Mouse (Mus musculus): Measurements from ENCODE around the gene Gm38100.

The Gm38100 gene

GRCm38 (mm10) chr1:175920029-175920428 is at the start of gene Gm38100:
Gene Gm38100 (plus strand): TSS chr1:175920329.
- in situ Hi-C loops (cut with MboI; ENCODE audit: low pct_unique_long_range_greater_than_20kb in 1 of 2, low sequenced_read_pairs in 2 of 2, unreplicated experiment in 1 of 2), result no loop called here

- in situ Hi-C loops (cut with MboI; ENCODE audit: low pct_unique_long_range_greater_than_20kb in 1 of 2, low sequenced_read_pairs in 2 of 2, unreplicated experiment in 1 of 2), result no loop called here
These were observed 49.4 kb upstream of the Gm38100 start for GRCm38 (mm10) chr1:175870716-175871115.

GRCm38 (mm10) chr1:175872028-175872816 is 47.9 kb upstream of the Gm38100 start:
- in situ Hi-C loops (cut with MboI; ENCODE audit: low pct_unique_long_range_greater_than_20kb in 1 of 2, low sequenced_read_pairs in 2 of 2, unreplicated experiment in 1 of 2), result no loop called here

GRCm38 (mm10) chr1:175880453-175881296 is 39.5 kb upstream of the Gm38100 start, which contains the start of gene Exo1:
Gene Exo1 (plus strand): TSS chr1:175880581.
- in situ Hi-C loops (cut with MboI; ENCODE audit: low pct_unique_long_range_greater_than_20kb in 1 of 2, low sequenced_read_pairs in 2 of 2, unreplicated experiment in 1 of 2), result no loop called here

GRCm38 (mm10) chr1:175883398-175883797 is 36.7 kb upstream of the Gm38100 start:
- in situ Hi-C loops (cut with MboI; ENCODE audit: low pct_unique_long_range_greater_than_20kb in 1 of 2, low sequenced_read_pairs in 2 of 2, unreplicated experiment in 1 of 2), result no loop called here

GRCm38 (mm10) chr1:175893263-175893662 is 26.9 kb upstream of the Gm38100 start:
- in situ Hi-C loops (cut with MboI; ENCODE audit: low pct_unique_long_range_greater_than_20kb in 1 of 2, low sequenced_read_pairs in 2 of 2, unreplicated experiment in 1 of 2), result no loop called here

GRCm38 (mm10) chr1:175893726-175894125 is 26.4 kb upstream of the Gm38100 start:
- in situ Hi-C loops (cut with MboI; ENCODE audit: low pct_unique_long_range_greater_than_20kb in 1 of 2, low sequenced_read_pairs in 2 of 2, unreplicated experiment in 1 of 2), result no loop called here

- in situ Hi-C loops (cut with MboI; ENCODE audit: low pct_unique_long_range_greater_than_20kb in 1 of 2, low sequenced_read_pairs in 2 of 2, unreplicated experiment in 1 of 2), result no loop called here
These were observed 8.9 kb upstream of the Gm38100 start for GRCm38 (mm10) chr1:175911207-175911606.

GRCm38 (mm10) chr1:175912038-175912437 is 8.1 kb upstream of the Gm38100 start:
- in situ Hi-C loops (cut with MboI; ENCODE audit: low pct_unique_long_range_greater_than_20kb in 1 of 2, low sequenced_read_pairs in 2 of 2, unreplicated experiment in 1 of 2), result no loop called here

- in situ Hi-C loops (cut with MboI; ENCODE audit: low pct_unique_long_range_greater_than_20kb in 1 of 2, low sequenced_read_pairs in 2 of 2, unreplicated experiment in 1 of 2), result no loop called here
These were observed 6.3 kb upstream of the Gm38100 start for GRCm38 (mm10) chr1:175913728-175914303.

- in situ Hi-C loops (cut with MboI; ENCODE audit: low pct_unique_long_range_greater_than_20kb in 1 of 2, low sequenced_read_pairs in 2 of 2, unreplicated experiment in 1 of 2), result no loop called here
These were observed 962 bp downstream of the Gm38100 start for GRCm38 (mm10) chr1:175921091-175921490.

- in situ Hi-C loops (cut with MboI; ENCODE audit: low pct_unique_long_range_greater_than_20kb in 1 of 2, low sequenced_read_pairs in 2 of 2, unreplicated experiment in 1 of 2), result no loop called here
These were observed 4.0 kb downstream of the Gm38100 start for GRCm38 (mm10) chr1:175923848-175924787.

GRCm38 (mm10) chr1:175931391-175931790 is 11.3 kb downstream of the Gm38100 start:
- in situ Hi-C loops (cut with MboI; ENCODE audit: low pct_unique_long_range_greater_than_20kb in 1 of 2, low sequenced_read_pairs in 2 of 2, unreplicated experiment in 1 of 2), result no loop called here

- in situ Hi-C loops (cut with MboI; ENCODE audit: low pct_unique_long_range_greater_than_20kb in 1 of 2, low sequenced_read_pairs in 2 of 2, unreplicated experiment in 1 of 2), result no loop called here
These were observed 16.2 kb downstream of the Gm38100 start for GRCm38 (mm10) chr1:175936282-175936737.

- in situ Hi-C loops (cut with MboI; ENCODE audit: low pct_unique_long_range_greater_than_20kb in 1 of 2, low sequenced_read_pairs in 2 of 2, unreplicated experiment in 1 of 2), result no loop called here
These were observed 18.6 kb downstream of the Gm38100 start for GRCm38 (mm10) chr1:175938731-175939130.

- in situ Hi-C loops (cut with MboI; ENCODE audit: low pct_unique_long_range_greater_than_20kb in 1 of 2, low sequenced_read_pairs in 2 of 2, unreplicated experiment in 1 of 2), result no loop called here
These were observed 23.0 kb downstream of the Gm38100 start for GRCm38 (mm10) chr1:175943168-175943567.

GRCm38 (mm10) chr1:175946718-175947315 is 26.7 kb downstream of the Gm38100 start:
- in situ Hi-C loops (cut with MboI; ENCODE audit: low pct_unique_long_range_greater_than_20kb in 1 of 2, low sequenced_read_pairs in 2 of 2, unreplicated experiment in 1 of 2), result no loop called here

- in situ Hi-C loops (cut with MboI; ENCODE audit: low pct_unique_long_range_greater_than_20kb in 1 of 2, low sequenced_read_pairs in 2 of 2, unreplicated experiment in 1 of 2), result loop anchor here in 1 of 2 experiments (25.0 kb wide), 1 partner anchor 737 kb away; no protein-coding TSS in a partner anchor
These were observed 30.3 kb downstream of the Gm38100 start for GRCm38 (mm10) chr1:175950421-175950820.

All from mouse embryonic stem cell (cell line).